Mouse (Mus musculus) erythroblast, embryonic 14.5 days (primary cell): ENCODE measurements around the gene Gnat1.

Experiments used
- GATA1 ChIP-seq: IDR thresholded peaks from 2 replicates; pipeline ENCODE4 v1.6.1; 2012; ENCODE audit warnings: low read length, inconsistent platforms, mixed read lengths
- TAL1 ChIP-seq: IDR thresholded peaks from 3 replicates; pipeline ENCODE4 v1.6.1; 2012; ENCODE audit warnings: low read length, inconsistent platforms, mixed read lengths

GRCm38 (mm10) chr9:107728919-107729670 is 49.6 kb upstream of the Gnat1 start:
- TF ChIP-seq GATA1 (no peak), TAL1 (no peak)
